Mouse (Mus musculus) cerebellum, adult 18-20 months (tissue): ENCODE measurements around the gene Gm13306.
"Not testable (repeated sequence)": the region's sequence is repeated elsewhere in the genome, so short reads cannot be mapped to it uniquely, and the experiment has no call there.

Source experiments
- DNase-seq, 2 experiments: peaks; one replicate each; pipeline ENCODE4 v3.0.0; 2021

Gm13306 gene

GRCm38 (mm10) chr4:42153136-42153535 is at the start of gene Gm13306:
TSS of gene Gm13306 (plus strand) at chr4:42153436.
- DNase-seq = not testable (repeated sequence)

DNA sequence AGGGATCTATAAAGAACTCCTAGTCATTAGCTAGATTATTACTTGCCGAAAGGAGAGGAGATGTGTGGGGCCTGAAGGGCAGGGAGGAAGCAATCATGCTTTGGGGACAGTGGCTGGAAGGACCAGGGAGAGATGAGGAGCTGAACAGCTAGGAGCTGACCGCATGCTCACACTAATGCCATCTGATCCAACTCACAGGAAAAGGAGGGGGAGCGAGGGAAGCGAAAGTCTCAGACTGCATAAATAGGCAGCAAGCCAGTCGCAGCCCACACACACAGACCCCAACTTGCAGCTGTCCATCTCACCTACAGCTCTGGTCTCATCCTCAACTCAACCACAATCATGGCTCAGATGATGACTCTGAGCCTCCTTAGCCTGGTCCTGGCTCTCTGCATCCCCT is 38.7 kb upstream of the Gm13306 start, which contains the start of gene Gm13304:
Gm13304 (plus strand) TSS at position 301 of the 400 bp plus-strand sequence.
- DNase-seq = not testable (repeated sequence)

DNA sequence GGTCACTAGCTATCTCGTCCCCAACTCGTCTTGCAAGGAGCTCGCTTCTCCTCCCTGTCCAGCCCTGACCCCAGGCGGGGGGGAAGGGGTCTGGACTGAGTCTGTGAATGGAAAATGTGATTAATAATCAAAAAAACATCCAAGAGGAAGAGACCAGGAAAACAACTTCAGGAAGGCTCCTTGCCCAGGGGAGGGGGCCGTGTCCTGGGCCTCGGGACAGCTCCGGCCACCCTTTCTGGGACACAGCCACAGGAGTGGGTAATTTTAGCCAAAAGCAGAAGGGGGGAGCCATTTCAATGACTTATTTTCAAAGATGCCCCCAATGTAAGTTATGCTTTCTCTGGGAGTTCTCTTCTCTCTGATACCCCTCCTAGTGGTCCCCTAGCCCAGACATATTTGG is 15.3 kb downstream of the Gm13306 start, which contains the start of gene Gm13305:
Gm13305 (minus strand) TSS at position 101 of the 400 bp plus-strand sequence.
- DNase-seq = not testable (repeated sequence)

DNA sequence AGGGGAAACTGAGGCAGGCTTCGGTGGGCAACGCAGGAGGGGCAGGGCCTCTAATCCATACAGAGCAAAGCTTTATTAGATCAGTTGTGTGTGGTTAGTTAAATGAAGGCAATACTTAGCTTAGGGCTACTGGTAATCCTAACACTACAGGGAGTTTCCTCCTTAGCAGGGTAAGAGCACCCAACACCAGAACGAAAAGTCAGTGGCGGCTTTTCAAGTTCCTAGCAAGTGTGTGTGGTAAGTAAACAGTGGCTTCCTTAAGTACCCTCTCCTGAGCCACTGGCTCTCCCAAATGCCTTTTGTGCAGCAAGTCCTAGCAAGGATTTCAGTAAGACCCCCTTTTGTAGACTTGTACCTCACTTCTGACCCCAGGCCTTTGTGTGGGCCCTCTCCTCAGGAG is 25.0 kb downstream of the Gm13306 start:
- DNase-seq = not testable (repeated sequence)

DNA sequence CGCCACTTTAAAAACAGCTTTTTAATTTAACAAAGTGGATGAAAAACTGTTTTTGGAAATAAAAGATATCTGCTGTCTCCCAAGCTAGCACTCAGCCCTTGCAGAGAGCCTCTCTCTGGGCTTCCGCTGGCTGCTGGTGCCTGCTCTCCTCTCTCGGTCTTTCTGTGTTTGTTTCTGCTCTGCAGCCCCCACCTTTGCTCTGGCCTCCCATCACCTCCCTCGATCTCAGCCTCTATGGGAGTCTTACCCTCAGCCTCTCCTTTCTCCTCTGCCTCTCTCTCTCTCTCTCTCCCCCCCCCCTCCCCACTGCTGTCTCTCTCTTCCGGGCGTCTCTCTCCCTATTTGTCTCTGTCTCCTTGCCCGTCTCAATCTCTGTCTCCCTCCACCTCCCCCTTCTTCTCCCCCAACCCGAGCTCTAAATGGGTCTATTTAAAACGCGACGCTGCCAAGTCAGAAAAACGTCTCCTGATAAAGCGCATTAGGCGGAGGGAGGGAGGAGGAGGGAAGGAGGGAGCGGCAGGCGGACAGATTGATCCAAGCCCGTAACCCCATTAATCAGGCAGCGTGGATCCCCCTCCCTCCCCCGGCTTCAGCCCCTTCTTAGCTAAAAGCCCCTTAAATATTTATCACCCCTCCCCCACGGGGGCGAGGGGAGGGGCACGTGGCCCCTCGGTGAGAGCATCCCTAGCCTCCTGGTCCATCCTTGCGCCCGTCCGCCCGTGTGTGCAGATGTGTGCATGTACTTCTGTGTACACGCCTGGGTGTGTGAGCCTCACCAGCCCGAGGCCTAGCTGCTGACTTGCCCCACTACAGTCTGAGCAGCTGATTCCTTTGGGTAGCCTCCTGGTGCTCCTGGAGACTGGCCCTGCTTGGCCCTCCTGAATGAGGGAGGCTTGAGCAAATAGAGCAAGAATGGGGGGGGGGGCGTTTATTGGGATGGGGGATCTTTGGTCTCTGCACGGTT is 30.3 kb downstream of the Gm13306 start:
- DNase-seq = not testable (repeated sequence)

DNA sequence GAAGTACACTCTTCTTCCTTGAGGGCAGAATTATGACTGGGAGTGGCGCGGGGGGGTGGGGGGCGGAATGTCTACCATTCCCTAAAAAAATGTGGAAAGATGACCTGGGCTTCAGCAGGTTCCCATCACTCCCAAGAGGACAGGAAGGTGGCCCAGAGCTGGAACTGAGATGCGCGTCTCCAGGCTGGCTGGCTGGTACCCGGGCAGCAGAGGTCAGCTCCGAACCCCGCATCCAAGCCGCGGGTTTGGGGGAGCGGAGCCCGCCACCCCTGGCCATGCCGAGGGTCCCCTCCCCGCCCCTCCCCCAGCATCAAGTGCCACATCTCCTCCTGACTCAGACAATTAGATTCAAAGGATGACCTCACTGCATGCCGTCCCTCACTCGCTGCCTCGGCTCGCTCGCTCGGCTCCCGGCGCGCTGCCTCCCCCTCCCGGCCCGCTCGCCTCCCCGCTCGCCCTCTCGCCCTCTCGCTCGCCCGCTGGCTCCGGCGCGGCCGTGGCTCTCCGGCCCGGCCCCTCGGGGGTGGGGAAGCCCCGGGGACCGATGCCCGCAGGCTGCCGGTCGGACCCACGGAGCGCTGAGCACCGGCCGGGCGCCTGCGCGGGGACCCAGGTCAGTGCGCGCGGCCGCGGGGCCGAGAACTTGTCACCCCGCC is 31.2 kb downstream of the Gm13306 start:
- not testable (repeated sequence) for DNase-seq

DNA sequence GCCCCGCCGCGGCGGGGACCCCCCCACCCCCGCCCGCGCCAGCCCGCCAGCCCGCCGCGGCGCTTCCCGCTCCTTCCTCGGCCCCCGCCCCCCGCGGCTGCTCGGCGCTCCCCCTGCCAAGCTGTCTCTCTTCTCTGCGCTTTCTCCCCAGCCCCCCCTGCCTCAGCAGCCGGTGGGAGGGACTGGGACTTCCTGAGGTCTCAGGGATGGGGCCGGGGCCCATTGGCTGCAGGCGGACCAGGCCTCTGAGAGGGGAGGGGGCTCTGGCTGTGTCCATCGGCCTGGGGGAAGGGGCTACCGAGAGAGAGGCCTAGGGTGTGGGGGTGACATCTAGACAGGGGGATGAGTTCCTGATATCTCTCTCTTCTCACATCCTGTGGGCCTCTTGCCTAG is 31.7 kb downstream of the Gm13306 start:
- DNase-seq = not testable (repeated sequence)
